Mouse (Mus musculus): ENCODE measurements around the gene Wdr45. TPM values are rescaled to one million over a fixed set of nuclear protein-coding genes. Genes with fewer than 3 reads are reported as not detected.
"Not testable (repeated sequence)": the region's sequence is repeated elsewhere in the genome, so short reads cannot be mapped to it uniquely, and the experiment has no call there.

Wdr45 gene
- polyA plus RNA-seq, 1 experiment from 2014 or later, result 25.8 TPM

- WGBS, result 88% methylated on average over 8 of the region's 8 CpGs
Measured at GRCm38 (mm10) chrX:7745429-7745828, 31.3 kb downstream of the Wdr45 start.

GRCm38 (mm10) chrX:7750432-7751116 is 36.4 kb downstream of the Wdr45 start, which contains the start of gene Ccdc120:
TSS of gene Ccdc120 (minus strand) at chrX:7750905.
- H3K36me3 ChIP-seq (ENCODE audit: control insufficient read depth, insufficient read depth, low read length), result no peaks in the 10 kb centered on the region
- peak; percentile 83 for ATAC-seq
- H3K27ac ChIP-seq (ENCODE audit: low read length), result no peak within 1 kb of the TSS
- H3K9ac ChIP-seq (ENCODE audit: low read depth, low read length), result peak within 1 kb of the TSS; percentile 78
- H3K4me2 ChIP-seq (ENCODE audit: low read depth, low read length), result peak within 1 kb of the TSS; percentile 50
- H3K9me3 ChIP-seq (ENCODE audit: control insufficient read depth, low read length), result no peaks in the 10 kb centered on the region
- no peaks in the 10 kb centered on the region for H3K27me3 ChIP-seq (replicated peaks; ENCODE audit: control insufficient read depth, insufficient read depth, low read length)
- peaks cover 2% of the 10 kb centered on the region; the same call in 1 of the 2 replicates for H3K4me1 ChIP-seq (ENCODE audit: control insufficient read depth, insufficient read depth, low read length)
- WGBS, result 9% methylated on average over 47 of the region's 56 CpGs
- H3K4me3 ChIP-seq (ENCODE audit: low read length), result peak within 1 kb of the TSS; percentile 65

More at GRCm38 (mm10) chrX:7745429-7745828, 31.3 kb downstream of the Wdr45 start:
- H3K36me3 ChIP-seq (ENCODE audit: control insufficient read depth, insufficient read depth, low read length), result no peaks in the 10 kb centered on the region
- peaks cover 2% of the 10 kb centered on the region; the same call in 1 of the 2 replicates for H3K4me1 ChIP-seq (ENCODE audit: control insufficient read depth, insufficient read depth, low read length)
- H3K9ac ChIP-seq (ENCODE audit: low read depth, low read length), result no peak overlapping the region
- H3K4me2 ChIP-seq (ENCODE audit: low read depth, low read length), result no peak overlapping the region
- H3K27me3 ChIP-seq (replicated peaks; ENCODE audit: control insufficient read depth, insufficient read depth, low read length), result no peaks in the 10 kb centered on the region
- H3K9me3 ChIP-seq (ENCODE audit: control insufficient read depth, low read length), result no peaks in the 10 kb centered on the region
- no peak overlapping the region for H3K4me3 ChIP-seq (ENCODE audit: low read length)
- ATAC-seq, result no peak
- H3K27ac ChIP-seq (ENCODE audit: low read length), result no peak overlapping the region

- not testable (repeated sequence) for H3K4me1 ChIP-seq (ENCODE audit: control insufficient read depth, insufficient read depth, low read length); H3K9me3 ChIP-seq (ENCODE audit: control insufficient read depth, low read length); H3K4me2 ChIP-seq (ENCODE audit: low read depth, low read length); H3K36me3 ChIP-seq (ENCODE audit: control insufficient read depth, insufficient read depth, low read length); H3K27me3 ChIP-seq (replicated peaks; ENCODE audit: control insufficient read depth, insufficient read depth, low read length); H3K9ac ChIP-seq (ENCODE audit: low read depth, low read length); H3K4me3 ChIP-seq (ENCODE audit: low read length); H3K27ac ChIP-seq (ENCODE audit: low read length); ATAC-seq
- WGBS, result 19% methylated on average over 3 of the region's 3 CpGs
Measured at GRCm38 (mm10) chrX:7753627-7754026, 39.5 kb downstream of the Wdr45 start.

- no peaks in the 10 kb centered on the region for H3K9me3 ChIP-seq (ENCODE audit: control insufficient read depth, low read length)
- ATAC-seq, result peak; percentile 97
- peak within 1 kb of the TSS; percentile 69 for H3K27ac ChIP-seq (ENCODE audit: low read length)
- peak within 1 kb of the TSS; percentile 73 for H3K4me2 ChIP-seq (ENCODE audit: low read depth, low read length)
- no peaks in the 10 kb centered on the region for H3K27me3 ChIP-seq (replicated peaks; ENCODE audit: control insufficient read depth, insufficient read depth, low read length)
- peaks cover 5% of the 10 kb centered on the region; the same call in 1 of the 2 replicates for H3K36me3 ChIP-seq (ENCODE audit: control insufficient read depth, insufficient read depth, low read length)
- WGBS, result 10% methylated on average over 38 of the region's 38 CpGs
- peaks cover 15% of the 10 kb centered on the region for H3K4me1 ChIP-seq (ENCODE audit: control insufficient read depth, insufficient read depth, low read length)
- H3K9ac ChIP-seq (ENCODE audit: low read depth, low read length), result peak within 1 kb of the TSS; percentile 74
- H3K4me3 ChIP-seq (ENCODE audit: low read length), result peak within 1 kb of the TSS; percentile 71
Measured at GRCm38 (mm10) chrX:7762137-7762920, 48.2 kb downstream of the Wdr45 start, which contains the start of gene Tfe3. TSS of gene Tfe3 (plus strand) at chrX:7762560.

- peak overlapping the region; percentile 71 for H3K4me3 ChIP-seq (ENCODE audit: low read length)
- peak overlapping the region; percentile 73 for H3K4me2 ChIP-seq (ENCODE audit: low read depth, low read length)
- 18% methylated on average over 10 of the region's 21 CpGs for WGBS
- ATAC-seq, result peak; percentile 21
- H3K36me3 ChIP-seq (ENCODE audit: control insufficient read depth, insufficient read depth, low read length), result peaks cover 5% of the 10 kb centered on the region; the same call in 1 of the 2 replicates
- no peaks in the 10 kb centered on the region for H3K27me3 ChIP-seq (replicated peaks; ENCODE audit: control insufficient read depth, insufficient read depth, low read length)
- peak overlapping the region; percentile 74 for H3K9ac ChIP-seq (ENCODE audit: low read depth, low read length)
- peak overlapping the region; percentile 69 for H3K27ac ChIP-seq (ENCODE audit: low read length)
- peaks cover 15% of the 10 kb centered on the region for H3K4me1 ChIP-seq (ENCODE audit: control insufficient read depth, insufficient read depth, low read length)
- H3K9me3 ChIP-seq (ENCODE audit: control insufficient read depth, low read length), result no peaks in the 10 kb centered on the region
Measured at GRCm38 (mm10) chrX:7762921-7763197, 48.7 kb downstream of the Wdr45 start.

GRCm38 (mm10) chrX:7763631-7764393 is 49.7 kb downstream of the Wdr45 start:
- Histone ChIP-seq H3K4me1 (ENCODE audit: control insufficient read depth, insufficient read depth, low read length) (peaks cover 15% of the 10 kb centered on the region), H3K4me3 (ENCODE audit: low read length) (peak overlapping the region; percentile 71), H3K4me2 (ENCODE audit: low read depth, low read length) (peak overlapping the region; percentile 73), H3K9ac (ENCODE audit: low read depth, low read length) (peak overlapping the region; percentile 74), H3K27me3 (replicated peaks; ENCODE audit: control insufficient read depth, insufficient read depth, low read length) (no peaks in the 10 kb centered on the region), H3K36me3 (ENCODE audit: control insufficient read depth, insufficient read depth, low read length) (peaks cover 5% of the 10 kb centered on the region), H3K9me3 (ENCODE audit: control insufficient read depth, low read length) (no peaks in the 10 kb centered on the region), H3K27ac (ENCODE audit: low read length) (peak overlapping the region; percentile 37; the same call in 1 of the 2 replicates)
- ATAC-seq, result peak; percentile 16; the same call in 1 of the 2 replicates
- WGBS, result 15% methylated on average over 22 of the region's 22 CpGs

- Histone ChIP-seq H3K27ac (ENCODE audit: low read length) (peak overlapping the region; percentile 37; the same call in 1 of the 2 replicates), H3K4me3 (ENCODE audit: low read length) (peak overlapping the region; percentile 71), H3K9me3 (ENCODE audit: control insufficient read depth, low read length) (no peaks in the 10 kb centered on the region), H3K9ac (ENCODE audit: low read depth, low read length) (0 out of 2 replicates have a peak overlapping the region, but pooled peaks have one; percentile 74), H3K36me3 (ENCODE audit: control insufficient read depth, insufficient read depth, low read length) (peaks cover 5% of the 10 kb centered on the region), H3K27me3 (replicated peaks; ENCODE audit: control insufficient read depth, insufficient read depth, low read length) (no peaks in the 10 kb centered on the region), H3K4me1 (ENCODE audit: control insufficient read depth, insufficient read depth, low read length) (peaks cover 15% of the 10 kb centered on the region), H3K4me2 (ENCODE audit: low read depth, low read length) (peak overlapping the region; percentile 73)
- no peak for ATAC-seq
- 24% methylated on average over 9 of the region's 9 CpGs for WGBS
Measured at GRCm38 (mm10) chrX:7764657-7765280, 50.6 kb downstream of the Wdr45 start.

GRCm38 (mm10) chrX:7765281-7765670 is 51.1 kb downstream of the Wdr45 start:
- peak overlapping the region; percentile 73 for H3K4me2 ChIP-seq (ENCODE audit: low read depth, low read length)
- H3K4me1 ChIP-seq (ENCODE audit: control insufficient read depth, insufficient read depth, low read length), result peaks cover 15% of the 10 kb centered on the region
- no peak for ATAC-seq
- H3K27me3 ChIP-seq (replicated peaks; ENCODE audit: control insufficient read depth, insufficient read depth, low read length), result no peaks in the 10 kb centered on the region
- 30% methylated on average over 12 of the region's 13 CpGs for WGBS
- peak overlapping the region; percentile 51 for H3K27ac ChIP-seq (ENCODE audit: low read length)
- H3K4me3 ChIP-seq (ENCODE audit: low read length), result peak overlapping the region; percentile 71
- 0 out of 2 replicates have a peak overlapping the region, but pooled peaks have one; percentile 29 for H3K9ac ChIP-seq (ENCODE audit: low read depth, low read length)
- H3K36me3 ChIP-seq (ENCODE audit: control insufficient read depth, insufficient read depth, low read length), result peaks cover 5% of the 10 kb centered on the region
- H3K9me3 ChIP-seq (ENCODE audit: control insufficient read depth, low read length), result no peaks in the 10 kb centered on the region

All from intestine, embryonic 16.5 days (tissue).